Mouse (Mus musculus) lung, postnatal 25 days (tissue): ENCODE data around the gene Cxcr1.
"Not testable (repeated sequence)": the region's sequence is repeated elsewhere in the genome, so short reads cannot be mapped to it uniquely, and the experiment has no call there.

ENCODE experiments used
- DNase-seq: peaks from one replicate; pipeline ENCODE4 v3.0.0; 2022; ENCODE audit warnings: low spot score

Cxcr1 gene

GRCm38 (mm10) chr1:74196621-74197419, 2.4 kb upstream of the Cxcr1 start:
- DNase-seq, result no peak

- peak; percentile 22 for DNase-seq
Measured at GRCm38 (mm10) chr1:74195961-74196360, 1.5 kb upstream of the Cxcr1 start.

DNA sequence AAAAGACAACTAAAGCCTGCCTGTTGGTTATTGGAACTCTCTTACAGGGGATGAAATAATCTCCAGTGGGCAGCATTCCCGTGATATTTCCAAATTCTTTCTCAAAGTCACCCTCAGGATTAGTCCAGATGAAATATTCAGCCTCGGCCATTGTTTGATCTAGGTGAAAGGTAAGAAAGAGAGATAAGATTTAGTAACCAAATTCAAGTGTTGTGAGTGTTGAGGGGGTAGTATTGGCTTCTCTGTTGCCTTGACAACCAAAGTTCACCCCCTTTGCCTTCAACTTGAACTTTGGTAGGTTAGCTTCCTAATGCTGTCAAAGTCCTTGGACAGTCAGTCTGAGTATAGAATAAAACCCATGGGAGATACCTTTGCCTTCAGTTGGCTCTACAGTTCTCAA, 1.7 kb downstream of the Cxcr1 start:
- DNase-seq, result no peak

DNA sequence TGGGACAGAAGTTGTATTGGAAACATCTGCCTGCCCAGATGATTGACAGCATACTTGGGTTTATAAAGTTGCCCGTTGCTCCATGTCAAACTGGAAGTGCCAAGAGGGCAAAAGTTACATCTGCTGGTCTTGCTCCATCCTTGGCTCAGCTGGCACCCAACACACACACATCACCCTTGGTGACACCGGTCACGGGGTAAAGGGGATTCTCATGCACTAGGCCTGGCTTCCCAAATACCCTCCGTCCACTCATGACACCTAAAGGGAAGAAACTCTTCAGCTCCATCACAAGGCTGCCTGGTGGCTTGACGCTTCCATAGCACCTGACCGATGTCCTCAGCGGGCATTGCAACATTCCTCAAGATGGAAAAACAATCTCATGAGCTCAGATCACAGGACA, 4.0 kb downstream of the Cxcr1 start:
- peak; percentile 18 for DNase-seq

DNA sequence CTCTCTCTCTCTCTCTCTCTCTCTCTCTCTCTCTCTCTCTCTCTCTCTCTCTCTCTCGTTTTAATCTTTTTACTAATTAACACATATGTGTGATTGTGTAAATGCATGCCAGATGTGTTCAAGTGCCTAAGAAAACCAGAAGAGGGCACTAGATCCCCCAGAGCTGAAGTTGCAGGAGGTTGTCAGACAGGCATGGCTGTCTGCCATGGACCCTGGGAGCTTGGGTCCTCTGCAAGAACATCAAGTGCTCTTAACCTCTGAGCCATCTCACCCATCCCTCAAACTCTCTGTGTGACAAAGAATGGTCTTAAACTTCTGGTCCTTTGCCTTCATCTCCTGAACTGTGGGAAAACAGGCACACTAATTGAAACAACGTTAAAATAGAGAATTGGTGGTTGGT, 11.4 kb downstream of the Cxcr1 start:
- no peak for DNase-seq

DNA sequence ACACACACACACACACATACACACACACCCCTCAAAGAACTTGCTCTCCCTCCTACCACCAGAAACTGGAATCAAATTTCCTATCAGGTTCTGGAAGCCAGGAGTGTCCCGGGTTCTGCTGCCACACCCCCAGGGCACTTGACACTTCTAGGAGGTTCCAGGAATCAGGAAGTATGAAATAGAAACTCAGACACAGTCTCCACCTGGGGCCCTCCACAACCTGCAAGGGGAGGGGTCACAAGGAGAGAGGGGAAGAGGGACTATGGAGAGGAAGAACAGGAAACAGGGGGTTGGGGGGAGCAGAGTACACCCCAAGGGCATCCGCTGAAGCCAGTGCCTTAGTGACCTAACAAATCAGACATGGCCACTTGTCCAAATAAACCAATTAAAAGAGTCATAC, 13.0 kb downstream of the Cxcr1 start:
- DNase-seq, result no peak

DNA sequence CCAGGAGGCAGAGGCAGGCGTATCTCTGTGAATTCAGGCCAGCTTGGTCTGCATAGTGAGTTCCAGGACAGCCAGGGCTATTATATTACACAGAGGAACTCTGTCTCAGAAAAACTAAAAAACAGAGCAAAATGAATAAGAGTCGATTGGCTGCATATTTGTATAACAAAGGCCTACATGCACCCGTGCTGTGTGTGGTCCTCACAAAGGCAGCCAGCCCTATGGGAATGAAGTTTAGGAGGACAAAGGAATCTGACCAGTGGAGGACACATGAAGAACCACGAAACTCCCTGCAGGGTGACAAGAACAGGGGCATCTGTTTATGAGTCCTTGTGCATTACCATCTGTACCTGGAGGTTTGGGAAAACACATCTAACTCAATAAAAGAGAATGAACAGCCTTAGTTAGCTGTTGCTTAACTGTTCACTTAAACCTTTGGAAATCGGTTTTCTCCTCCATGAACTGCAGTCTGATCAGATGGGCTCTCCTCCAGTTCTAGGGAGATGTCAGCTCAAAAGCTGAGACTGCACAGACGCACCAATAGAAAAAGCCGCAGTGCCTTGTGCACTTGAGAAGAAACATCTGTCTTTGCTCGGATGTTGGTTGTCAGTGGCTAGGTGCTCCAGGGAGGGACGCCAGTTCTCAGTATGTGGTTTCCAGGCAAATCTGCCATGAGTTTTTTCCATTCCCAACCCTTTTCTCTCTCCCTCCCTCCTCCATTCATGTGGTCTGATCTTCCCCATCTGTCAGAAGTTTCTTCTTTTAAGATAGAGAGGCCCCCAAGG, 14.6 kb downstream of the Cxcr1 start:
- peak; percentile 18 for DNase-seq

GRCm38 (mm10) chr1:74178618-74179017, 15.8 kb downstream of the Cxcr1 start:
- peak; percentile 29 for DNase-seq

DNA sequence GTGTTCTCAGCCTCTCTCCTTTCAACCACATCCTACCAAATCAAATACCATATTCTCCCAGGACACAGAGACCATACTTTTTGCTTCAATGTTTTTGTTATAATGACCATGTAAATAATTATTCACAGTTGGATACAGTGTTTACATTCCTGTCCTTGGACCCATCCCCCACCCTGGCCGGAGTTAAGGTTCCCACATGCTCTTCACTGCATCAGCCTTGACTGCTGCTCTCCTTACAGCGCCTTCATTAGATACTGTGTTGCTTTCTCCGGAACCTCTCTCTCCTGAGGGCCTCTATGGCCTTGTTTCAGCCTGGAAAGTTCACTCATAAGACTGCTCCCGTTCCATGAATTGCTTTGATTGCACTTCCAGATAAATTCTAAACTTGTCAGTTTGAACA, 18.7 kb downstream of the Cxcr1 start:
- DNase-seq, result no peak

- no peak for DNase-seq
Measured at GRCm38 (mm10) chr1:74172722-74173121, 21.7 kb downstream of the Cxcr1 start.

DNA sequence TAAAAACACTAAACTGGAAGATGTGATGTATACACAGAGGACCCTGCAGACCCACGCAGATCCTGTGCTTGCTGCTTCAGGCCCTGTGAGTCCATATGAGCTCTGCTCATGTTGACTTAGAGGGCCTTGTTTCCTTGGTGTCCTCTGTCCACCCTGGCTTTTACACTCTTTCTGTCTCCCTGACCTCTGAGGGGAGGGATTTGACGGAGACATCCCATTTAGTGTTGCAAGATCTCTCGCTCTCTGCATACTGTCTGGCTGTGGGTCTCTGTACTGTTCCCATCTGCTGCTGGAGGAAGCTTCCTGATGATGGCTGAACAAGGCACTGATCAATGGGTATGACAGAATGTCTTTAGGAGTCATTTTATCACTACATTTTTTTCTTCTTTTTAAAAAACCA, 24.7 kb downstream of the Cxcr1 start:
- DNase-seq, result no peak

- DNase-seq, result no peak
Measured at GRCm38 (mm10) chr1:74167136-74167535, 27.3 kb downstream of the Cxcr1 start.

DNA sequence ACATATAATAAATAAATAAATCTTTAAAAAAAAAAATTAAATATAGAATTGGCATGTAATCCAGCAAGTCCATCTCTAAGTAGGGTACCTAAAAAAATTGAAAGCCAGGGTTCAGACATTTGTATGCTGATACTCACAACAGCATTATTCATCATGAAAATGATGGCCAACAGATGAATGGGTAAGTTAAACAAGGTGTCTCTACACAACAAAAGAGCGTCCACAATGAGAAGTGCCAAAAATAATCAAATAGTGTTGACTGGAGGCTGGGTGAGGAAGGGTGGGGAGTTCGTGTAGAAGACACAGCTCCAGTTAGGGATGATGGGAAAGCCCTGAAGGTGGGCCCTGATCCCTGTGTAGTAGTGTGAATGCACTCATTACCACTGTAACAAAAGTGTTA, 34.4 kb downstream of the Cxcr1 start:
- DNase-seq, result no peak

- DNase-seq, result not testable (repeated sequence)
Measured at GRCm38 (mm10) chr1:74159613-74160012, 34.8 kb downstream of the Cxcr1 start.

DNA sequence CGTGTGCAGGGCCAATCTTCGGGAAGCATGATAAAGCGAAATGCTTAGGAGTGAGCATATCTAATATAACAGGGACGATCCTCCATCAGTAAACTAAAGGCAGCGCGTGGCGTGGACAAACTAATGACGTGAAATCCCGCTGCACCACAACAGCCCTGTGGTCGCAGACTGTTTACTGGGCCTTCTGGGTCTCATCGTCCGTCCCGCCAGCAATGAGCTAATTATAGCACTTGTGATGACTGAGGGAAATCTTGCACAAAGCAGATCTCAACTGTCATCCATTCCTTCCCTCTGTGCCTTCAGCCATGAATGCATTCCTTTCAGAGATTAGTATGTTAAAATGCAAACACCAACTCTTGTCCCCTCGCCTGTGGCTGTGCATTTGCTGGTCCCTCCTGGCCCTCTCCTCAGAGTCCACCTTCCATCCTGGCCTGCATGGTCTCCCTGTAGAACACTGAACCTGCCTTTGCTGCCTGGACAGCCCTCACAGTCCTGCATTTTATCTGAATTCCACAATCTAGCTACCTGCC, 38.0 kb downstream of the Cxcr1 start:
- no peak for DNase-seq

DNA sequence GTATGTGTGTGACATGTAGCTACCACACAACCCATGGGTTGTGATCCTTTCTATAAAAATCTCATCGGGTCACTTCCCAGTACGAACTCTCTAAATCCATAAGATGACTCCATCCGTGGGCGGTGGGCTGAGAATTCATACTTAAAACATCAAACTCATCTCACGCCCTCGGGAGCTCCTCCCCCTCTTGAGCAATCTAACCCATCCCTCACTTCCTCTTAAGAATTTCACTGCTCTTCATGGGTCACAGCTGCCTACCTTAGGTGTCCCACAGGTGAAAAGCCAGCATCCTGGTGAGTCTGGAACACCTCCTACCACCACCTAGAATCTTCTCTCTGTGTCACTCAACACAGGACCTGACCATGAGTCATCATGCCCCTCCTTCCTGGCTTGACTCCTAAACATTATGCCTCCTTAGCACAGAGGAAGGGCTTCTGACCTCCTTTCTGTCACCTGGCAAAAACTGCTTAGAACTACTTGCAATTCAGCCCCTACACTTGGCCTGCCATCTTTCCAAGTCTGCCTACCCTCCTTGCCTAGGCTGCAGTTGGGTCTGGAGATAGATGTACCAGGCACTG, 38.9 kb downstream of the Cxcr1 start:
- DNase-seq, result no peak

GRCm38 (mm10) chr1:74153461-74154184, 40.8 kb downstream of the Cxcr1 start, which contains the start of gene Cxcr2:
TSS of gene Cxcr2 (plus strand) at chr1:74153989.
- no peak for DNase-seq

DNA sequence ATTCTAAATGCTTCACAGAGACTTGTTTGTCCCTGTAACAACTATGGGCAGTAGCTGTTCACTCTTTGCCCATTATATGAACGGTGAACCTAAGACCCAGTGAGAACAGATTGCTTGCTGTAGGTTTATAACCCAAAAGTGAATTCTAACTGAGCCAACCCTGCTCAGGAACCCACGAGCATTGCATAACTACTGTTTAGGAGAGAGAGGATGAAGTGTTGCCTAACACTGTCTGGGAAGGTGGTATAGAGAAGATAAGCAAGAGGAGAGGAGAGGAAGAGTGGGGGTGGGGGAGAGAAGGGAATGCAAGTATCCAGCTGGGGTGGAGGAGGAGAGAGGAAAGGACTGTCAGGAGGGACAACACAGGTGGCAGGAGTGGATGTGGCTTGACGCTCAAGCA, 43.3 kb downstream of the Cxcr1 start:
- DNase-seq, result no peak

DNA sequence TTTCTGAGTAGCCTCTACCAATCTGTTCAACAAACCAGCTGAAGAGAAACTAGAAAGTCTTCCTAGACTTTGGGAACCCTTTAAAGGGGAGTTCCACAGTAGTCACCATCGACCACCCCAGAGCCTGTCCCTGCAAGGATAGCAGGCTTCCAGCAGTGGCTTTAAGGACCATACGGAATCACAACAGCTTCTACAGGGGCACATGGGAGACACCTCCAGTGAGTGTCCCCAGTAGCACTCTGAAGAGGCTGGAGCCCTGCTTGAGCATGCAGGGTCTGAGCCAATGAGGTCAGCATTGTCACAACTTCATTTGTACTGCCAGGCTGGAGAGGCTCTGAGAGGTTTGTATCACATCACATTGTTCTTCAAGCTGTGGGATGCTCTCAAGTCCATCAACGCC, 44.3 kb downstream of the Cxcr1 start:
- DNase-seq, result no peak

- DNase-seq, result no peak
Measured at GRCm38 (mm10) chr1:74149106-74149885, 45.1 kb downstream of the Cxcr1 start.
